Mouse (Mus musculus) splenic B cell, adult 2 months (primary cell): ENCODE measurements around the gene Lcmt1.
A peak's percentile ranks its signal among the peaks of the same experiment; 100 is the strongest.

Source experiments
- DNase-seq: peaks from one replicate; pipeline ENCODE4 v3.0.0-alpha.2; 2011; ENCODE audit warnings: low read depth, low spot score
- H3K27me3 ChIP-seq: 2 replicates; pipeline ENCODE4 v1.6.1; 2012; ENCODE audit warnings: mild to moderate bottlenecking, low read length, moderate library complexity, mixed read lengths; ENCODE audit not compliant: control insufficient read depth, poor library complexity, insufficient read depth, severe bottlenecking
- H3K36me3 ChIP-seq: 2 replicates; pipeline ENCODE4 v1.6.1; 2012; ENCODE audit warnings: mild to moderate bottlenecking, low read length, moderate library complexity, mixed read lengths; ENCODE audit not compliant: control insufficient read depth, poor library complexity, insufficient read depth, severe bottlenecking

The Lcmt1 gene

GRCm38 (mm10) chr7:123369759-123370481 is at the start of gene Lcmt1, which contains the start of gene Arhgap17:
TSS of gene Lcmt1 (plus strand) at chr7:123369784.
TSS of gene Arhgap17 (minus strand) at chr7:123369915.
- no peaks in the 10 kb centered on the region for H3K36me3 ChIP-seq

GRCm38 (mm10) chr7:123322452-123323121 is 47.0 kb upstream of the Lcmt1 start:
- Histone ChIP-seq H3K27me3 (no peaks in the 10 kb centered on the region), H3K36me3 (peaks cover 20% of the 10 kb centered on the region)
- DNase-seq = peak; percentile 29

More at GRCm38 (mm10) chr7:123369759-123370481, at the start of gene Lcmt1, which contains the start of gene Arhgap17:
- no peaks in the 10 kb centered on the region for H3K27me3 ChIP-seq
- peak; percentile 97 for DNase-seq

- H3K27me3 ChIP-seq = no peaks in the 10 kb centered on the region
- no peak for DNase-seq
- peaks cover 23% of the 10 kb centered on the region for H3K36me3 ChIP-seq
These were observed 46.2 kb upstream of the Lcmt1 start for GRCm38 (mm10) chr7:123323388-123323787.

- Histone ChIP-seq H3K27me3 (no peaks in the 10 kb centered on the region), H3K36me3 (peaks cover 21% of the 10 kb centered on the region)
- no peak for DNase-seq
These were observed 45.5 kb upstream of the Lcmt1 start for GRCm38 (mm10) chr7:123324105-123324504.

- DNase-seq = no peak
- Histone ChIP-seq H3K36me3 (peaks cover 14% of the 10 kb centered on the region), H3K27me3 (no peaks in the 10 kb centered on the region)
These were observed 43.5 kb upstream of the Lcmt1 start for GRCm38 (mm10) chr7:123326062-123326461.

- Histone ChIP-seq H3K36me3 (peaks cover 14% of the 10 kb centered on the region), H3K27me3 (no peaks in the 10 kb centered on the region)
- peak; percentile 44 for DNase-seq
These were observed 42.7 kb upstream of the Lcmt1 start for GRCm38 (mm10) chr7:123326901-123327300.

GRCm38 (mm10) chr7:123327909-123328308 is 41.7 kb upstream of the Lcmt1 start:
- no peak for DNase-seq
- Histone ChIP-seq H3K36me3 (peaks cover 12% of the 10 kb centered on the region), H3K27me3 (no peaks in the 10 kb centered on the region)

- Histone ChIP-seq H3K27me3 (no peaks in the 10 kb centered on the region), H3K36me3 (peaks cover 5% of the 10 kb centered on the region)
- DNase-seq = peak; percentile 92
These were observed 39.1 kb upstream of the Lcmt1 start for GRCm38 (mm10) chr7:123330506-123330905.

- H3K27me3 ChIP-seq = no peaks in the 10 kb centered on the region
- no peak for DNase-seq
These were observed 33.3 kb upstream of the Lcmt1 start for GRCm38 (mm10) chr7:123336322-123336721.

GRCm38 (mm10) chr7:123338351-123338750 is 31.2 kb upstream of the Lcmt1 start:
- Histone ChIP-seq H3K27me3 (no peaks in the 10 kb centered on the region), H3K36me3 (no peaks in the 10 kb centered on the region; the same call in 1 of the 2 replicates)
- no peak for DNase-seq

More at GRCm38 (mm10) chr7:123336322-123336721, 33.3 kb upstream of the Lcmt1 start:
- no peaks in the 10 kb centered on the region; the same call in 1 of the 2 replicates for H3K36me3 ChIP-seq

- DNase-seq = no peak
- Histone ChIP-seq H3K36me3 (no peaks in the 10 kb centered on the region; the same call in 1 of the 2 replicates), H3K27me3 (no peaks in the 10 kb centered on the region)
These were observed 27.7 kb upstream of the Lcmt1 start for GRCm38 (mm10) chr7:123341896-123342295.

- no peaks in the 10 kb centered on the region for H3K27me3 ChIP-seq
- no peak for DNase-seq
- no peaks in the 10 kb centered on the region; the same call in 1 of the 2 replicates for H3K36me3 ChIP-seq
These were observed 25.4 kb upstream of the Lcmt1 start for GRCm38 (mm10) chr7:123344079-123344780.

- DNase-seq = no peak
- H3K27me3 ChIP-seq = no peaks in the 10 kb centered on the region
These were observed 24.5 kb upstream of the Lcmt1 start for GRCm38 (mm10) chr7:123345041-123345544.

GRCm38 (mm10) chr7:123346631-123347290 is 22.8 kb upstream of the Lcmt1 start:
- DNase-seq = no peak
- Histone ChIP-seq H3K36me3 (no peaks in the 10 kb centered on the region), H3K27me3 (no peaks in the 10 kb centered on the region)

More at GRCm38 (mm10) chr7:123345041-123345544, 24.5 kb upstream of the Lcmt1 start:
- no peaks in the 10 kb centered on the region; the same call in 1 of the 2 replicates for H3K36me3 ChIP-seq
